Mouse (Mus musculus) right cerebral cortex, postnatal 14 days (tissue): ENCODE data around the gene Ccser1.

ENCODE experiments used
- DNase-seq: peaks from one replicate; pipeline ENCODE4 v3.0.0; 2022

The Ccser1 gene

GRCm38 (mm10) chr6:61300975-61301374 is 120.9 kb downstream of the Ccser1 start:
- no peak for DNase-seq

- DNase-seq: no peak
These were observed 121.5 kb downstream of the Ccser1 start for GRCm38 (mm10) chr6:61301631-61302030.

GRCm38 (mm10) chr6:61311324-61312091 is 131.4 kb downstream of the Ccser1 start:
- DNase-seq: no peak

- peak; percentile 46 for DNase-seq
These were observed 135.9 kb downstream of the Ccser1 start for GRCm38 (mm10) chr6:61315884-61316601.

- no peak for DNase-seq
These were observed 140.7 kb downstream of the Ccser1 start for GRCm38 (mm10) chr6:61320842-61321241.

GRCm38 (mm10) chr6:61322328-61322727 is 142.2 kb downstream of the Ccser1 start:
- DNase-seq: no peak

GRCm38 (mm10) chr6:61326131-61326530 is 146.0 kb downstream of the Ccser1 start:
- no peak for DNase-seq

- no peak for DNase-seq
These were observed 148.9 kb downstream of the Ccser1 start for GRCm38 (mm10) chr6:61328981-61329380.

GRCm38 (mm10) chr6:61329593-61330540 is 149.7 kb downstream of the Ccser1 start:
- no peak for DNase-seq

- no peak for DNase-seq
These were observed 154.3 kb downstream of the Ccser1 start for GRCm38 (mm10) chr6:61334466-61334865.

GRCm38 (mm10) chr6:61347045-61347838 is 167.1 kb downstream of the Ccser1 start:
- no peak for DNase-seq

GRCm38 (mm10) chr6:61363722-61364121 is 183.6 kb downstream of the Ccser1 start:
- DNase-seq: no peak

- no peak for DNase-seq
These were observed 202.4 kb downstream of the Ccser1 start for GRCm38 (mm10) chr6:61382526-61382925.

GRCm38 (mm10) chr6:61382991-61383390 is 202.9 kb downstream of the Ccser1 start:
- no peak for DNase-seq

GRCm38 (mm10) chr6:61387046-61387445 is 206.9 kb downstream of the Ccser1 start:
- no peak for DNase-seq

GRCm38 (mm10) chr6:61427490-61427889 is 247.4 kb downstream of the Ccser1 start:
- no peak for DNase-seq

GRCm38 (mm10) chr6:61430881-61431725 is 251.0 kb downstream of the Ccser1 start:
- DNase-seq: no peak

- DNase-seq: no peak
These were observed 251.5 kb downstream of the Ccser1 start for GRCm38 (mm10) chr6:61431726-61431984.

GRCm38 (mm10) chr6:61432167-61432566 is 252.0 kb downstream of the Ccser1 start:
- DNase-seq: no peak

GRCm38 (mm10) chr6:61432703-61433102 is 252.6 kb downstream of the Ccser1 start:
- no peak for DNase-seq

GRCm38 (mm10) chr6:61438165-61438564 is 258.0 kb downstream of the Ccser1 start:
- no peak for DNase-seq
